Mouse (Mus musculus): ENCODE data around the gene Slc25a34.

DNA sequence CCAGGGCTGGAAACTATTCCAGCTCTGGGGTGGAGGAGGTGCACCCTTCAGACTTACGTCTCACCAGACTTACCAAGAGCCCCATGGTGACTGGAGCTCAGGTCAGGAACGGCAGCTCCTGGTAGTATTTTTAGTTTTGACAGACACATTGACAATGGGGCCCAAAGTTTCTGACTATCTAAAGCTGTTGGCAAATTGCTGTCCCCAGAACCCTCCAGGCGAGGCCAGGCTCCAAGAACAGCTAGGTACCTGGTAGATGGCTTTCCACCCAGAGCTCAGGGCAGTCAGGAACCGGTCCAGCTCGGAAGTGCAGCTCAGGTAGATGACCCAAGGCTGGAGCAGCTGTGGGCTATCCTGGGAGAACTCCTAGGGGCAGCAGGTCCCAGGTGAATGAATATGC is 3.9 kb upstream of the Slc25a34 start:
- no peak for TF ChIP-seq POLR2A (IDR thresholded peaks at IDR 0.05; ENCODE audit: borderline replicate concordance, control insufficient read depth, low read depth, low read length)
- TF ChIP-seq CTCF (IDR thresholded peaks at IDR 0.05; ENCODE audit: control insufficient read depth, insufficient read depth, low read length): no peak

Data from bone marrow, adult 2 months (tissue).